Mouse (Mus musculus): ENCODE data around the gene Car10.

The Car10 gene

GRCm38 (mm10) chr11:93172430-93172829 is 74.6 kb downstream of the Car10 start:
- DNase-seq (ENCODE audit: low spot score in 2 of 2), result no peak

- DNase-seq (ENCODE audit: low spot score in 2 of 2), result no peak
Observed at GRCm38 (mm10) chr11:93173533-93174308, 75.9 kb downstream of the Car10 start.

GRCm38 (mm10) chr11:93185477-93185876 is 87.6 kb downstream of the Car10 start:
- peak in 1 of 2 experiments; percentile 3 for DNase-seq (ENCODE audit: low spot score in 2 of 2)

- no peak for DNase-seq (ENCODE audit: low spot score in 2 of 2)
Observed at GRCm38 (mm10) chr11:93186163-93186562, 88.3 kb downstream of the Car10 start.

DNA sequence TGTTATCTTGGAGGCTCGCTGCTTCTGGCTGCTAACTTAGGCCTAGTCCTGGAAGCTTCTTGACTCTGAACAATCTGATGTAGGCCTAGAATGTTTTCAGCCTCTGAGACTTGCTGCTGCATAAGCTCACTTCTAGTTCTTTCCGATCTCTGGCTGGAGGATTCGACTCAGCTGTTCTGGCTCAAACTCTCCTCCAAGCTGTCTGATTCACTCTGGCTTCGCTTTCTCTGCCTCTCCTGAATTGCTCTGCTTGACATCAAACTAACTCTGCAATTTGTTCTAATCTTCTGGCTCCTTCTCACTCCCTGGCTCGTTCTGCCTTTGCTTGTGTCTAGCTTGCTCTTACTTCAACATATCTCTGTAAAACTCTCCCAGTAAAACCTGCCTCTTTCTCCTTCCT is 90.8 kb downstream of the Car10 start:
- DNase-seq (ENCODE audit: low spot score in 2 of 2), result no peak

GRCm38 (mm10) chr11:93200046-93200445 is 102.2 kb downstream of the Car10 start:
- DNase-seq (ENCODE audit: low spot score in 2 of 2), result no peak

DNA sequence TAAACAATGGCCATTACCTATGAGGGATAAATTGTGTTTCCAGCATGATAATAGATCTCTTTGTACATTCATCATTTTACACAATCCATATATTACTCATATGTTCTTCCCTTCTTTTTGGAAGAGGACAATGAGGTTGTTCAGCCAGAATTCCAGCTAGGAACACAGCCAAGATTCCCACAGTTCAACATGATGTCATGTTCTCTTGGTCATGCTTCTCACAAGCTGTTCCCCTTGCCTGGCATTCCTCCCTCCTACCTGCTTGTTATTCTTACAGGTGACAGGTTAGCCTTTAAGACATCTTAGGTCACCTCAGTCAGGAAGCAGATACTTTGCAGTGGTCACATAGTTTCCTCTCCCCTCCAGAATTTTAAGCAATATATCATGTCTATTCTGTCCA is 119.6 kb downstream of the Car10 start:
- DNase-seq (ENCODE audit: low spot score in 2 of 2), result peak in 1 of 2 experiments; percentile 13

GRCm38 (mm10) chr11:93230057-93230456 is 132.2 kb downstream of the Car10 start:
- no peak for DNase-seq (ENCODE audit: low spot score in 2 of 2)

- DNase-seq (ENCODE audit: low spot score in 2 of 2), result no peak
Observed at GRCm38 (mm10) chr11:93249771-93250265, 152.0 kb downstream of the Car10 start.

GRCm38 (mm10) chr11:93251766-93252165 is 153.9 kb downstream of the Car10 start:
- DNase-seq (ENCODE audit: low spot score in 2 of 2), result no peak

- no peak for DNase-seq (ENCODE audit: low spot score in 2 of 2)
Observed at GRCm38 (mm10) chr11:93263979-93264378, 166.2 kb downstream of the Car10 start.

GRCm38 (mm10) chr11:93272016-93272415 is 174.2 kb downstream of the Car10 start:
- peak in 1 of 2 experiments; percentile 13 for DNase-seq (ENCODE audit: low spot score in 2 of 2)

- no peak for DNase-seq (ENCODE audit: low spot score in 2 of 2)
Observed at GRCm38 (mm10) chr11:93273906-93274305, 176.1 kb downstream of the Car10 start.

GRCm38 (mm10) chr11:93293661-93294060 is 195.8 kb downstream of the Car10 start:
- DNase-seq (ENCODE audit: low spot score in 2 of 2), result no peak

DNA sequence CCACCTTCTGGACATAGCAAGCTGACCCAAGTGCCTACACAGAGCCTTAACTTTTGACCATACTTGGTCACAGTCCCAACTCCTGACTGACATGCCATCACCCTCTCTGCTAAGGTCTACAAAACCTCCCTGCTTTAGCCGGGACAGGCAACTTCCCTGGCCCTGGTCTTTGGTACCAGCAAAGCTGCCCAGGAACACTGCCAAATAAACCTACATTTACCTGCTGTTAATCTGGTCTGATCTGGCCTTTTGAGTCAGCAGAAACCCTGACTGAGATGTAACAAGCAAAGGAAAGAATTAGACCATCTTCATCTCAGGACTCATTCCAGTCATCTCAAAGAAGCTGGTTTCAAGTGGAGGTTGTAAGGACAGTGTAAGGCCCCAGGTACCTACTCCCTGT is 212.2 kb downstream of the Car10 start:
- no peak for DNase-seq (ENCODE audit: low spot score in 2 of 2)

DNA sequence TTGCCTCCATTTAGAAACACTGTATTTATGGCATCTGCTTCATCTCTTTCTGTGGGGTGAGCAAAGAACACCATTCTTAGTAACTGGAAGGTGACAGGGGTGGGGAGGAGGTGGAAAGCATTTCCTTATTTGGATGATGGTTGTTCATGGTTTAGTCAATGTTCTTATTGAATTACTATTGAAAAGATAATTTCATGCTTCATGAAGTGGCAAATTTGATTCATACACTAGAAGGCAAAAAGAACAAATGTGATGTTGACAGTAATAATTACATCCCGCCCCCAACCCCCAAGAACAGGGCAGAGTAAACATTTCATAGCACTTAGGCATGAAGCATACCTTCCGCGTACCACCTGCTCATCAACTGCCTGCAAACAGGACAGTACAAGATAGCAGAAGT is 239.9 kb downstream of the Car10 start:
- DNase-seq (ENCODE audit: low spot score in 2 of 2), result no peak

- DNase-seq (ENCODE audit: low spot score in 2 of 2), result no peak
Observed at GRCm38 (mm10) chr11:93343961-93344360, 246.1 kb downstream of the Car10 start.

- peak in 1 of 2 experiments; percentile 34 for DNase-seq (ENCODE audit: low spot score in 2 of 2)
Observed at GRCm38 (mm10) chr11:93344869-93345268, 247.0 kb downstream of the Car10 start.

- no peak for DNase-seq (ENCODE audit: low spot score in 2 of 2)
Observed at GRCm38 (mm10) chr11:93361576-93361975, 263.7 kb downstream of the Car10 start.

- DNase-seq (ENCODE audit: low spot score in 2 of 2), result no peak
Observed at GRCm38 (mm10) chr11:93364171-93364570, 266.3 kb downstream of the Car10 start.

DNA sequence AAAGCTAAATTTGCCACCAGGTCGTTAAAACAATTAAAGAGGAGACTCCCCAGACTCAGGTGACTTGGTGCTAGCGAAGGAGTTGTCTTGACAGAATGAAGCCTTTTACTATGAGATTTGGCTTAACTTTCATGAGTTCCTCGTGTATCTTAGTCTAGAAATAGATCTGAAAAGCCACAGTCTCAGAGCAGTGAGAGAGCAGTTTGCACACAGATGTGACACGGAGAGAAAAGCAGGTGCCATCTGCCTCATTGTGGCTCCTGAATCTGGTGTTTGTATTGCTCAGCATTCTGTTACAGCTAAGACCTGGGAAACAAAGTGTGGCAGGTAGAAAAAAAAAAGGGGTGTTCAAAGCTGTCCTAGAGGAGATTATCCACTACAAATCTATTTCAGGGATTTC is 269.4 kb downstream of the Car10 start:
- DNase-seq (ENCODE audit: low spot score in 2 of 2), result no peak

DNA sequence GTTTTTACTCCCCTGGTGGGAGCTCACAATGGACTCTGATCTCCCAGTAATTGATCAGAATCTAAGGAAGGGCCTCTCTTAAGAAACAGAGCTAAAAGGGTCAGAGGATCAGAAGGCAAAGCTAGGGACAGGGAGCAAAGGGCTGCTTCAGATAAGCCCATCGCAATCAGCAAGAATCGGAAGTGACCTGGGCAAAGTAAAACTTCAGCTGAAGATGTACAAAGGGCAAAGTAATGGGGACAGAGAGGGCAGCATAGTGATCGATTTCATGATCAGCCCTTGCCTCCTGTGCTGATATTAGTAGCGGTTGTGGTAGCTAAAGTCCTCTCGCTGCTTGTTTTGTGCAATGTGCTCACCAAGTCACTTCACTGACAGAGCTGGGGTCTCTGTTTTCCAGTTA is 269.9 kb downstream of the Car10 start:
- no peak for DNase-seq (ENCODE audit: low spot score in 2 of 2)

DNA sequence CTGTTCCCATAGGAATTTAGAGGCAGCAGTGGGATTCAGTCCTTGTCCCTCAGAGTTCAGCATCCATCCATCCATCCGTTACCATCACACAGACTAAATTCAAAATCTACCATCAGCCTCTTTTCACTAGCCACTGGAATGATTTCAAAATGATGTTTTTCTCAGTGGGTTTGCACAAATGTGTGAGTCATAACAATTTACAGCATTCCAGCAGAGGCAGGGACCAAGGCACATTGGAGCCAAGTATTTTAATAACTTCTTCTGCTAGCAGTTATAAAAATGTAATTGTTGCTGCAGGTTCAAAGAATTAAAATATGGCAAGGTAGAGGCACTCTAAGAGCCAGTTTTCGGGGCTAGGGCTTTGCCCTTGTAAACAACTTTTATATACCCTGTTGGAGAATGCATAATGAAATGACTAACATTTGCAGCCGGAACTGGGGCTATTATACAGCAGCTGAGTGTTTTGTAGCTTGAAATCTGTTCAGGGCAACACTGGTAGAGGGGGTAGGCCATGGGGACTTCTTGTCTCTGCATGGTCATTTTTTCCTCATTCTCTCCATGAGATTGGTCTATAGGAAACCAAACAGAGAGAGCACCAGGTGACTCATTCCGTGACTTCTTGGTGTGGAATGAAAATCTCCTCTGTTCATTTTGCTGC is 276.0 kb downstream of the Car10 start:
- DNase-seq (ENCODE audit: low spot score in 2 of 2), result no peak

Measured in cerebellum, postnatal 4 days (tissue).